ENCODE assay signal across 24 mouse cellular contexts in the genomic region with DNA sequence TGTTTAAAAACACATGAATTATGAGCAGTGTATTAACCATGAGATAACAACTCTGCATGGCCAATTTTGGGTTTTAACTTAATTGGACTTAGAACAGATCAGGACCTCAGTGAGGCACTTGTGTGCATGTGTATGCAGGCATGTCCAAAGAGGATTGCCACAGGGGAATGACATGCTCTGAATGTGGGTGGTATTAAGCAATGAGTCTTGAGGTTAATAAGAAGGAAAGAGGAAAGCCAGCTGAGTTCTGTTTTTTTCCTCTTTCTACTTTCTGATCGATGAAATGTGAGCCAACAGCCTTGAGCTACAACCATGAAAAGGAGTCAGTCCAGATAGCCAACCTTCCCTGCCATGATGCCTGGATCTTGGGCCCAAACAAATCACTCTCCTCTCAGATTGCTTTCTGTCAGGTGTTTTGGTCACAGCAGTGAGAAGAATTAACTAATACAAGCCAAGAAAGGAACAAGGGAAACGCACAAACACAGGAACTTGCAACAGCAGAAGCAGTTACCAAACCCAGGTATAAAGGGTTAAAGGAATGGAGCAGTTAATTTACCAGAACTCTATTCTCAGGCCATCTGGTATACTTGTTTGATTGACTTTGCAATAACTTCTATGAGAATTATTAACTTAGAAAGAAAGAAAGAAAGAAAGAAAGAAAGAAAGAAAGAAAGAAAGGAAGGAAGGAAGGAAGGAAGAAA.
A peak's percentile ranks its signal among the peaks of the same experiment; 100 is the strongest.
DNase-seq lines count a peak whose midpoint lies in the region; ATAC-seq lines count a peak whose summit lies in the region.
"Had no signal": no experiment of that assay in that cellular context is flagged by ENCODE, and none has a peak within 500 bp of the region (broad histone marks: within the 10 kb centered on the region; RNA-seq: fewer than 3 reads in every experiment).

No protein-coding gene starts in this region.

- no peak overlapping the region for H3K4me2 ChIP-seq in limb, embryonic 12.5 days
- H3K4me2 ChIP-seq: embryonic facial prominence, embryonic 12.5 days; hindbrain, embryonic 14.5 days; limb, embryonic 15.5 days; midbrain, embryonic 13.5 days; neural tube, embryonic 15.5 days had no signal

- H3K4me1 ChIP-seq in limb, embryonic 12.5 days (replicated peaks), result peaks cover 18% of the 10 kb centered on the region
- H3K4me1 ChIP-seq in limb, embryonic 10.5 days, result peaks cover 11% of the 10 kb centered on the region; the same call in 1 of the 2 replicates
- H3K4me1 ChIP-seq: embryonic facial prominence, embryonic 12.5 days; midbrain, embryonic 13.5 days; neural tube, embryonic 15.5 days had no signal

- no peak for ATAC-seq in limb, embryonic 12.5 days (ENCODE audit: insufficient number of reproducible peaks, insufficient read depth, low FRiP score, low TSS enrichment, low read depth)
- peak; percentile 65; the same call in 1 of the 2 replicates for ATAC-seq in common myeloid progenitor, adult 5-6 weeks (replicated peaks; ENCODE audit: low read depth, poor library complexity, severe bottlenecking)
- peak; percentile 99 for ATAC-seq in megakaryocyte, adult 5-6 weeks (ENCODE audit: poor library complexity, severe bottlenecking)
- ATAC-seq: activated CD4-positive, CD25-positive, alpha-beta regulatory T cell, adult 4 months; CD4-positive, CD25-positive, alpha-beta regulatory T cell, adult 4 months; forebrain, postnatal 0 days; midbrain, embryonic 13.5 days had no signal

- no peak for DNase-seq in limb, embryonic 10.5 days (ENCODE audit: low spot score)
- DNase-seq in NIH3T3 (ENCODE audit: low read depth), result peak; percentile 53
- DNase-seq in thymus, postnatal 14 days, result no peak
- no peak for DNase-seq in urinary bladder, postnatal 36 days (ENCODE audit: low spot score in 2 of 2)
- no peak for DNase-seq in lung, postnatal 4 days
- DNase-seq: adrenal gland, postnatal 10 days; cerebellum, adult 2 months; forebrain, postnatal 0 days; heart, adult 2 months; heart, postnatal 14 days; right cerebral cortex, postnatal 14 days; thymus, postnatal 4 days had no signal

- no peak overlapping the region for H3K9ac ChIP-seq in limb, embryonic 12.5 days (replicated peaks)
- H3K9ac ChIP-seq: embryonic facial prominence, embryonic 12.5 days; forebrain, postnatal 0 days; hindbrain, embryonic 14.5 days; limb, embryonic 15.5 days; midbrain, embryonic 13.5 days; neural tube, embryonic 15.5 days had no signal

- peak overlapping the region; percentile 56; the same call in 1 of the 2 replicates for H3K27ac ChIP-seq in limb, embryonic 12.5 days
- H3K27ac ChIP-seq in limb, embryonic 10.5 days, result no peak overlapping the region
- H3K27ac ChIP-seq: embryonic facial prominence, embryonic 12.5 days; heart, adult 2 months; hindbrain, embryonic 14.5 days; limb, embryonic 15.5 days; macrophage; midbrain, embryonic 13.5 days; neural tube, embryonic 15.5 days had no signal

- no peaks in the 10 kb centered on the region for H3K9me3 ChIP-seq in limb, embryonic 12.5 days
- no peaks in the 10 kb centered on the region for H3K9me3 ChIP-seq in limb, embryonic 10.5 days (replicated peaks)
- H3K9me3 ChIP-seq: embryonic facial prominence, embryonic 12.5 days; limb, embryonic 15.5 days; midbrain, embryonic 13.5 days; neural tube, embryonic 15.5 days had no signal

- H3K27me3 ChIP-seq in limb, embryonic 12.5 days, result no peaks in the 10 kb centered on the region
- no peaks in the 10 kb centered on the region for H3K27me3 ChIP-seq in limb, embryonic 10.5 days (ENCODE audit: low read depth, poor library complexity, severe bottlenecking)
- H3K27me3 ChIP-seq: embryonic facial prominence, embryonic 12.5 days; limb, embryonic 15.5 days; midbrain, embryonic 13.5 days; neural tube, embryonic 15.5 days had no signal

- no peak overlapping the region for H3K4me3 ChIP-seq in limb, embryonic 12.5 days (replicated peaks)
- no peak overlapping the region for H3K4me3 ChIP-seq in limb, embryonic 10.5 days
- H3K4me3 ChIP-seq: embryonic facial prominence, embryonic 12.5 days; heart, adult 2 months; limb, embryonic 15.5 days; midbrain, embryonic 13.5 days; myocyte; neural tube, embryonic 15.5 days had no signal

- no peaks in the 10 kb centered on the region for H3K36me3 ChIP-seq in limb, embryonic 12.5 days
- no peaks in the 10 kb centered on the region for H3K36me3 ChIP-seq in limb, embryonic 10.5 days
- H3K36me3 ChIP-seq: embryonic facial prominence, embryonic 12.5 days; limb, embryonic 15.5 days; midbrain, embryonic 13.5 days; neural tube, embryonic 15.5 days had no signal

- 58% methylated on average over 2 of the region's 2 CpGs for WGBS in limb, embryonic 12.5 days
- 85% methylated on average over 2 of the region's 2 CpGs for WGBS in limb, embryonic 10.5 days
